Mouse (Mus musculus) CD4-positive helper T cell, adult 2 months (primary cell): ENCODE measurements around the gene 4930432K21Rik.

Experiments used
- DNase-seq: peaks from one replicate; pipeline ENCODE4 v3.0.0-alpha.2; 2012; ENCODE audit warnings: low read depth, missing footprints, low spot score

The 4930432K21Rik gene

DNA sequence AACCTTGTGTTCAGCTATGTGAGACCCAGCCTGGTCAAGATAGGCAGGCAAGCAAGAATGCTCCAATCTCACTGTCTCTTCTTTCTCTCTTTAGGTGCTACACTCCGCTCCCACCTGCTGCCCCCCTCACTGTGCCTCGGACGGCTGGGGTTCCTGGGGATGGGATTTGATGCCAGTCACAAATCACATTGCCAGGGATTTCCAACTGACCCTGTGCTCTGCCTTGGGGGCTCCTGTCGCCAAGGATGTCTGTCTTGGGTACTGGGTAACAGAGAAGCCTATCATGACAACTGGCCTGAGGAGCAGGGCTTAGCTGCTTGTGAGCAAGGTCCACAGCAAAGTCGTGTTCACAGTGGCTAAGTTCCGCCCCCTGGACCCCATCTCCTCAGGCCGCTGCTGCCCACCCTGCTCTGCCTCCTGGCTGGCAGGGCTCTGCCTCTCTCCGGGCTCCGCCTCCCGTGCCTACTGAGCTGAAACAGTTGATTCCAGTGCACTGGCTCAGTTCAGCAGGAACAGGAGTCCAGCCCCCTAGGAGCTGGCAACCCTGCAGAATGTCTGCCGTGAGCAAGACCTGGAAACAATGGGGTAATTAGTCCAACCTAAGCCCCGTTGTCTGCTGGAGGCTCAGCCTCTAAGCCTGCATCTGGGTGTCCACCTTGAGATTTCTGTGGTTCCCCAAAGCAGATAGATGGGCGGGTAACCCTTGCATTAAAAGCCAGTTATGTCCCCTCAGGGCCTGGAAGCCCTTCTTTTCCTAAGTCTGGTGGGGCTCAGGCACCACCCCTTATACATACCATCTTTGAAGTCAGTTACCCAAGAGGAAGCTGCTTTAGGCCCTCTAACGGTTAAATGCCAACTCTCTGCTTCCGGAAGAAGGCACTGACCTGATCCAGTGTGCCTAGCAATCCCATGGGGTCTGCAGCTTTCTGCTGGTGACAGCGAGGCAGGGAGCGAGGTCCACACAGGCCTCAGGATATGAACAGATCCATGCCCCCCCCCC is 60.9 kb downstream of the 4930432K21Rik start:
- no peak for DNase-seq

DNA sequence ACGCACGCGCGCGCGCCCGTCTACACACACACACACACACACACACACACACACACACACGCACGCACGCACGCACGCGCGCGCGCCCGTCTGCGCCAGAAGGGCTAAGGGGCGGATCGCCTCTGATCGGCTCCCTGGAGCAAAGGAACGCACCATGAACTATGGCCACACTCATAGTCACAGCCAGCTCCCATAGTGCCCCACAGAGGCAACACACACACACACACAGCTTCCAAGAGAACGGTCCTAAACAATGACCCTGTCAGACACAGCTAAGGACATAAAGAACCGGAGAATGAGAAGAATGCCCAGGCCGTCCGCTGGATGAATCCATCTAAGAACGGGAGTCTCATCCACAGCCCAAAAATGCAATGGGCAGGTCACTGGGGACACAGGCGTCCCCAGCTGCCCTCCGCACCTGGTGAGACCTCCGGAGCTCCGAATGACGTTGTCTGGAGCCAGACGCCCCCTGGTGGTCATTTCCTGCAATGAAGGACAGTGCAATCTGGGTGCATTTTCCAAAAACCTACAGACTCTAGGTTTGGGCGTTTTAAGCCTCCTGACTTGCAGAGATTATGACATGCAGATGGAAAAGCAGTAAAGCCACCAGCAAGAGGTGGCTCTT is 62.5 kb downstream of the 4930432K21Rik start:
- DNase-seq: peak; percentile 80

DNA sequence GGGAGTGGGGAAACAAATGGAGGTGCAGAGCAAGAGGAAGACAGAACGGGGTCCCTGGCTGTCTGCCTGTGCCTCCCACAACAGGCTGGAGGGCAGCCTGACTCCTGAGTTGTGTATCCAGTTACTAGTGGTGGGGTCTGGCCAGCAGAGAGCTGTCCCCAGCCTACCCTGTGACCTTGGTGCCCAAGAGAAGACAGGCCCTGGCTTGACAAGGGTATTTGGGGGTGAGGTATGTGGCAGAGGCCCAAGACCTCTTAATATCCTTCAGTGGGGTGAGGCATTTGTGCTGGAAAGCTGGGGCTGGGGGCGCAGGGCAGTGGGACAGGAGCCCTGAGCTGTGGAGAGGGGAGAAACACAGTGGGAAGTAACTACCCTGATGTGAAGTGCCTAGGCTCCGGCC is 63.4 kb downstream of the 4930432K21Rik start:
- no peak for DNase-seq

DNA sequence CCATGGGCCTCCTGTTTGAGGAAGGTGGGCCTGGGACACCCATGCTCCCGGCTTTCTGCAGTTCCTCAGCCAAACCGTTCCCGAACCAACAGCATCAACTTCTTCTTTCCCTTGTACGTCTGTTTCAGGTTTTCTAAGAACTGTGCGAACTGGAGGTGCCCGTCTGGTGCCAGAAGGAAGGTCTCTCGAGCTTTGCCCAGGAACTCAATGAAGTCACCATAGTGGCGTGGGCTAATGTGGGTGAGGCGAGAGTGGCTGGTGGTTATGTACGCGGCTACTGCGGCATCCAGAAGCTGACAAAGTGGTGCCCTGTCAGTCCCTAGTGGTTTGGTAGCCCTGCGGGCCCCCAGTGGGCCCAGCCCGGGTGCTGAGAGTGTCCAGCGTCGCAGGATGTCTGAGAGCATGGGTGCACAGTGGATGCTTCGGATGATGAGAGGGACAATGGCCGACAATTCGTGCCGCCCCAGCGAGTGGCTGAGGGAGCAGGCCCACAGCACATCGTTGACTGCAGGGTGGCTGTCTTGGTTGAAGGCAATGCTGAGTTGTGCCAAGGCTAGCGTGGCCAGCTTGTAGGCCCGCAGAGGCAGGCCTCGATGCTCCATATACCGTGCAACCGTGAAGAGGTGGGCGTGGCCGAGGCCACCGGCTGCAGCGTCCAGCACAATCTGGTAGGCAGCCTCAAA is 64.2 kb downstream of the 4930432K21Rik start:
- no peak for DNase-seq

DNA sequence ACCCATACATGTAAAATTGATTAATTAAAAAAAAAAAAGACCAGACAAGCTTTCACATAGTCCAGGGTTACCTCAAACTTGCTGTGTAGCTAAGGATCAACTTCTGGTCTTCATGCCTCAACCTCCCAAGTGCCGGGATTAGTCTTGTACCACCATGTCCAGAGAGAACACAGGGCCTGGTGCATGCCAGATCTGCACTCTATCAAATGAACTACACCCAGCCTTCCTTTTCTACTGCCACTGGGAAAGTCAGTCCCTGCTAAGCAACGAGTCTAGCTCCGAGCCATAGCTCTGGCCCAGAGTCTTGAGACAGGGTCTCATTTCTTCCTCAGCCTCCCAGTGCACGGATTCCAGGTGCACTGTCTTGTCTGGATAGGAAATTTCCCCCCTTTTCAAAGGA is 65.5 kb downstream of the 4930432K21Rik start:
- DNase-seq: no peak

DNA sequence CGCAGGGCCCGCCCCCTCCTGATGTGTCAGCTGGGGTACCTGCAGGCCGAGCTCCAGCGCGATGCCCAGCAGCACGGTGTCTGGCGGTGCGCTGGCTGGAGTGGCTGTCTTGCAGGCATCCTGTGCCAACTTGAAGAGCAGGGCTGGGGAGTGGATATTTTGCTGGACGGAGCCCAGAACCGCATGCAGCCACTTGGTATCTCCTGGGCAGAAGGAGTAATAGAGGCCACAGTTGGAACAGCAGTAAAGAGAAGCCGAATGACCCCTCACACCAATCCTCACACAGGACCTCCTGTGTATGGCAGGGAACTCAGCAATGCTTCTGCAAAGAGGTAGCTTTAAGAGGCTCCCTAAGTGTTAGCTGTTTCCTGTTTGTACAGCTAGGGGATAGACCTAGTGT is 69.4 kb downstream of the 4930432K21Rik start:
- no peak for DNase-seq

DNA sequence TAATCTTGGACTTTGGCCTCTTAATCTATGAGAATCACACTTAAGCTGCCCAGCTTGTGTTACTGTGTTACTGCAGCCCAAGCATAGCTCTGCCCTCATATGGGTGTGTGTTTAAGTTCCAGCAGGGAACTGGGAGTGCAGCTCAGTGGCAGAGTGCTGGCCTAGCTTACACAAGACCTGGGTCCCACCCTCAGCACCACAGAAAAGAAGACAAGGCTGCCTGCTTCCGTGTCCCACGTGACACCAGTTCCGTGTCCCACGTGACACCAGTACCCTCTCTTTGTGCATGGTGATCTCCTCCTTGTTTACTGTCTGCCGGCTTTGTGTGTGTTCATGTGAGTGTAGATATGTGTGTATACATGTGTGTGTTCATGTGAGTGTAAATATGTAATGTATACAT is 70.3 kb downstream of the 4930432K21Rik start:
- DNase-seq: no peak

DNA sequence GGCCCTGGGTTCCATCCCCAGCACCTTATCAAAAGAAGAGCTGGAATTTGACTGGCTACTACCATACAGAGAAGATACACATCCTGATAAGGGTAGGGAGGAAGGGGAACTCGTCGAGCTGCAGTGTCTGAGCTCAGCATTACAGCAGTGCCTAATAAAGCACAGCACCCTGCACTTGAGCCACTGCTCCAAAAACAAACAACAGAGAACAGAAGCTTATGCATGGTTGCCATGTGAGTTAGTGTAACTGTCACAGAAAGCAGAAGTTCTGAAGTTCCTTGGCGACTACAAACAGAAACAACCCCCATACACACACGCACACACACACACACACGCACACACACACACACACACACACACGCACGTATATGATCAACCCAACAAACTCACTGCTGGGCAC is 72.3 kb downstream of the 4930432K21Rik start:
- no peak for DNase-seq
